Mouse (Mus musculus) layer of hippocampus, adult 9-10 months (tissue): ENCODE data around the gene Pbx3.

Source experiments
- DNase-seq: peaks from one replicate; pipeline ENCODE4 v3.0.0; 2022; ENCODE audit warnings: low spot score

The Pbx3 gene

GRCm38 (mm10) chr2:34289726-34290125 lies 83.2 kb downstream of the Pbx3 start:
- DNase-seq: no peak

- no peak for DNase-seq
These were observed 88.7 kb downstream of the Pbx3 start for GRCm38 (mm10) chr2:34284239-34284638.

GRCm38 (mm10) chr2:34280996-34281395 lies 91.9 kb downstream of the Pbx3 start:
- DNase-seq: no peak

GRCm38 (mm10) chr2:34279726-34280125 lies 93.2 kb downstream of the Pbx3 start:
- no peak for DNase-seq

- no peak for DNase-seq
These were observed 97.2 kb downstream of the Pbx3 start for GRCm38 (mm10) chr2:34275630-34276193.

GRCm38 (mm10) chr2:34262046-34262445 lies 110.9 kb downstream of the Pbx3 start:
- no peak for DNase-seq

- DNase-seq: no peak
These were observed 112.3 kb downstream of the Pbx3 start for GRCm38 (mm10) chr2:34260653-34261076.

- no peak for DNase-seq
These were observed 114.7 kb downstream of the Pbx3 start for GRCm38 (mm10) chr2:34258256-34258655.

- no peak for DNase-seq
These were observed 115.3 kb downstream of the Pbx3 start for GRCm38 (mm10) chr2:34257611-34258010.

GRCm38 (mm10) chr2:34256000-34256553 lies 116.9 kb downstream of the Pbx3 start:
- DNase-seq: no peak

- no peak for DNase-seq
These were observed 119.3 kb downstream of the Pbx3 start for GRCm38 (mm10) chr2:34253627-34254026.

- DNase-seq: no peak
These were observed 119.8 kb downstream of the Pbx3 start for GRCm38 (mm10) chr2:34253111-34253510.

- DNase-seq: no peak
These were observed 120.7 kb downstream of the Pbx3 start for GRCm38 (mm10) chr2:34252286-34252685.

GRCm38 (mm10) chr2:34249961-34250658 lies 122.8 kb downstream of the Pbx3 start:
- no peak for DNase-seq

GRCm38 (mm10) chr2:34249141-34249960 lies 123.6 kb downstream of the Pbx3 start:
- DNase-seq: no peak

GRCm38 (mm10) chr2:34240885-34241284 lies 132.1 kb downstream of the Pbx3 start:
- no peak for DNase-seq

GRCm38 (mm10) chr2:34239315-34239858 lies 133.6 kb downstream of the Pbx3 start:
- DNase-seq: no peak

- DNase-seq: no peak
These were observed 137.4 kb downstream of the Pbx3 start for GRCm38 (mm10) chr2:34235467-34236075.

GRCm38 (mm10) chr2:34234274-34234673 lies 138.7 kb downstream of the Pbx3 start:
- DNase-seq: no peak

GRCm38 (mm10) chr2:34233271-34233670 lies 139.7 kb downstream of the Pbx3 start:
- no peak for DNase-seq

- no peak for DNase-seq
These were observed 145.3 kb downstream of the Pbx3 start for GRCm38 (mm10) chr2:34227688-34228087.

GRCm38 (mm10) chr2:34225470-34225869 lies 147.5 kb downstream of the Pbx3 start:
- DNase-seq: no peak
